Mouse (Mus musculus) forebrain, embryonic 12.5 days (tissue): Measurements from ENCODE around the gene Igsf3. TPM values are rescaled to one million over a fixed set of nuclear protein-coding genes. Genes with fewer than 3 reads are reported as not detected.
A peak's percentile ranks its signal among the peaks of the same experiment; 100 is the strongest.

Experiments used
- ATAC-seq: fragments of 200-750 bp; cut with Nextera tagmentation; 2 replicates; pipeline ENCODE4 v1.8.0; 2017; ENCODE audit warnings: moderate TSS enrichment; ENCODE audit not compliant: low FRiP score
- H3K27ac ChIP-seq: fragments of 300-500 bp; sonication (generic); 2 replicates; pipeline ENCODE4 v1.5.1; 2016; ENCODE audit warnings: mild to moderate bottlenecking
- H3K27me3 ChIP-seq: fragments of 300-500 bp; sonication (generic); 2 replicates; pipeline ENCODE4 v1.6.1; 2016; ENCODE audit warnings: mild to moderate bottlenecking
- H3K36me3 ChIP-seq: fragments of 300-500 bp; sonication (generic); replicated peaks from 2 replicates; pipeline ENCODE4 v1.6.1; 2016; ENCODE audit warnings: mild to moderate bottlenecking
- H3K4me1 ChIP-seq: fragments of 300-500 bp; sonication (generic); 2 replicates; pipeline ENCODE4 v1.6.1; 2016
- H3K4me2 ChIP-seq: fragments of 300-500 bp; sonication (generic); 2 replicates; pipeline ENCODE4 v1.6.1; 2016; ENCODE audit warnings: mild to moderate bottlenecking, moderate library complexity
- H3K4me3 ChIP-seq: fragments of 300-500 bp; sonication (generic); replicated peaks from 2 replicates; pipeline ENCODE4 v1.5.1; 2016; ENCODE audit warnings: mild to moderate bottlenecking
- H3K9ac ChIP-seq: fragments of 300-500 bp; sonication (generic); 2 replicates; pipeline ENCODE4 v1.6.1; 2016; ENCODE audit warnings: mild to moderate bottlenecking
- H3K9me3 ChIP-seq: fragments of 300-500 bp; sonication (generic); 2 replicates; pipeline ENCODE4 v1.6.1; 2016
- WGBS: fragments of 180-500 bp; shearing (Covaris S2); methylation state at CpG from one replicate; pipeline ENCODE4 v1.1.7; 2016; 5-methylcytosine and 5-hydroxymethylcytosine counted together
- polyA plus RNA-seq: library from polyadenylated mRNA; unstranded; fragments of >200 nt; fragmentation: Nextera tagmentation; extraction: Ambion mirVana; gene quantifications from 2 replicates; pipeline ENCODE4 v1.2.1, GENCODE M21; 2016

Igsf3 gene
- 27.8 and 29.0 TPM in 2 replicates for polyA plus RNA-seq

DNA sequence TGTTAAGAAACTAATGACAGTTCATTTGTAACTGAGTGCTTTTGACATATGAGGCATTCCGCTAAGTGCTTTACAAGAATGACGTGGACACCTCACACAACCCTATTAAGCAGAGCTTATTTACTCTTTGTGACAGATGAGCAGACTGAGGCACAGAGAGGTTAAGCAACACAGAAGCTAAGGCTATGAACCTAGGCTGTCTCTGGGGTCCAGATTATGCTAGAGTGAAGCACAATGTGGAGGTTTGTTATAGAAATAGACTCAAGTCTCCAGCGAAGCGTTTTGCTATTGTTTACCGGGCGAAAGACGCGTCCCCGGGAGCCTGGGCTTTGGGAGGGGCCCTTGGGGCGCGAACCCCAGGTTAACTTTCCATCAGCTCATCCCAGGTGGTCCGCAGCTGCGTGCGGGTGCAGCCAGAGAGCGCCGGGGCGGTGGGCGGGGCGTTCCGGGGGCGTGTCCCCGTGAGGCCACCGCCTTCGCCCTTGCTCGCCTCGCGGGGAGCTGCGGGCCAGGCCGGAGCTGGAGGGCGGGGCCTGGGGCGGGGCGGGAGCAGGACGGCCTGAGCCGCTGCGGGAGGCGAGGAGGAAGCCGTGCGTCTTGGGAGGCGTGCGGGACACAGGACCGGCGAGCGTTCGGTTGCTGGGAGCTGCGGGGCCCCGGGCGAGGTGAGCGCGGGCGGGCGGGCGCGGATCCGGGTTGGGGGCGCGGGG is at the start of gene Igsf3:
Igsf3 (plus strand) TSS at position 546 of the 710 bp plus-strand sequence.
- H3K36me3 ChIP-seq, result no peaks in the 10 kb centered on the region
- peaks cover 41% of the 10 kb centered on the region for H3K4me1 ChIP-seq
- peak within 1 kb of the TSS; percentile 60 for H3K4me3 ChIP-seq
- peak within 1 kb of the TSS; percentile 56 for H3K27ac ChIP-seq
- peak; percentile 89 for ATAC-seq
- H3K4me2 ChIP-seq, result peak within 1 kb of the TSS; percentile 97
- H3K9me3 ChIP-seq, result no peaks in the 10 kb centered on the region
- H3K9ac ChIP-seq, result peak within 1 kb of the TSS; percentile 69
- 3% methylated on average over 51 of the region's 56 CpGs for WGBS
- peaks cover 25% of the 10 kb centered on the region for H3K27me3 ChIP-seq

DNA sequence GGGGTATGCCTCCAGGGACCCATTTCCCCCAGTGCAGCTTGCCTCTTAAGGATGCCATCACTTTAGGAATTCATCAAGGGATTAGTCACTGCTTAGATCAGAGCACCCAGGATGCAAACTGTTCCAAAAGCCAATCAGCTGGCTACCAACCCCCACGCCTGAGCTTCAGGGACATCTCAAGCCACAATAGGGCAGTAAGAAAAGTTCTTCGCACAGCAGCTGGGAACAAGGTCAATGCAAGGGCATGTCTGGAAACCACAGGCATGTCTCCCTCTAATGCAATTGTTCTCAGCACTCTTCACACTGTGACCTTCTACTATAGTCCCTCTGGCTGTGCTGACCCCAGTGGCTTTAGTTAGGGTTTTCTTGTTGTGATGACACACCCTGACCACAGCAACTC is 49.6 kb upstream of the Igsf3 start:
- Histone ChIP-seq H3K27ac (no peak overlapping the region), H3K9me3 (no peaks in the 10 kb centered on the region), H3K36me3 (no peaks in the 10 kb centered on the region), H3K4me2 (no peak overlapping the region), H3K4me3 (no peak overlapping the region), H3K4me1 (no peaks in the 10 kb centered on the region), H3K9ac (no peak overlapping the region), H3K27me3 (no peaks in the 10 kb centered on the region)
- 69% methylated on average over 2 of the region's 2 CpGs for WGBS
- no peak for ATAC-seq

- Histone ChIP-seq H3K9me3 (no peaks in the 10 kb centered on the region), H3K4me1 (no peaks in the 10 kb centered on the region), H3K4me2 (no peak overlapping the region), H3K27me3 (no peaks in the 10 kb centered on the region), H3K9ac (no peak overlapping the region), H3K36me3 (no peaks in the 10 kb centered on the region), H3K4me3 (no peak overlapping the region), H3K27ac (no peak overlapping the region)
- no peak for ATAC-seq
- 89% methylated on average over 7 of the region's 7 CpGs for WGBS
Measured at GRCm38 (mm10) chr3:101328617-101329016, 48.3 kb upstream of the Igsf3 start.

- Histone ChIP-seq H3K4me3 (no peak overlapping the region), H3K9me3 (peaks cover 3% of the 10 kb centered on the region; the same call in 1 of the 2 replicates), H3K4me1 (0 out of 2 replicates have a peak, but pooled peaks cover 5% of the 10 kb centered on the region), H3K36me3 (no peaks in the 10 kb centered on the region), H3K4me2 (no peak overlapping the region), H3K27me3 (0 out of 2 replicates have a peak, but pooled peaks cover 7% of the 10 kb centered on the region), H3K9ac (no peak overlapping the region), H3K27ac (no peak overlapping the region)
- WGBS, result 84% methylated on average over 9 of the region's 9 CpGs
- ATAC-seq, result 0 out of 2 replicates have a peak, but pooled peaks have one; percentile 11
Measured at GRCm38 (mm10) chr3:101343199-101343924, 33.5 kb upstream of the Igsf3 start.

DNA sequence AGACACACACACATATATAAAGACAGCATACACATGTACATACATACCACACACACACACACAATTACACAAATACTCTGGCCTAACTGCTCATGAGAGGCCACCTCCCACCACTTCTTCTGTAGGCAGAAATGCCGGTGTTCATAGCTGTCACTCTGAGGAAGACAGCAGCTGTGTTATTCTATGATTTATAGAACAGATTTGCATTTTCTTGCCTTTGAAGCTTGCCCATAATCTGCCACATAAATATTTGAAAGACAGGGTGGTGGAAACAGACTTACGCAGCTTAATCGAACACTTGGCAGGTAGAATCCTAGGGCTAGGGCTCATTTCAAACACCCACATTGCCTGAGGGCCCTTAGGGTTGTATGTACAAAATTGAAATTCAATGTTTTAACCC is 32.6 kb upstream of the Igsf3 start:
- 0 out of 2 replicates have a peak, but pooled peaks cover 12% of the 10 kb centered on the region for H3K4me1 ChIP-seq
- 0 out of 2 replicates have a peak overlapping the region, but pooled peaks have one; percentile 1 for H3K27ac ChIP-seq
- 87% methylated on average over 3 of the region's 3 CpGs for WGBS
- H3K36me3 ChIP-seq, result no peaks in the 10 kb centered on the region
- no peak overlapping the region for H3K4me2 ChIP-seq
- H3K27me3 ChIP-seq, result 0 out of 2 replicates have a peak, but pooled peaks cover 7% of the 10 kb centered on the region
- no peak overlapping the region for H3K9ac ChIP-seq
- H3K4me3 ChIP-seq, result no peak overlapping the region
- peaks cover 3% of the 10 kb centered on the region; the same call in 1 of the 2 replicates for H3K9me3 ChIP-seq
- ATAC-seq, result no peak

GRCm38 (mm10) chr3:101345299-101345698 is 31.6 kb upstream of the Igsf3 start:
- Histone ChIP-seq H3K27ac (no peak overlapping the region), H3K4me3 (no peak overlapping the region), H3K4me1 (peaks cover 20% of the 10 kb centered on the region), H3K9me3 (peaks cover 3% of the 10 kb centered on the region; the same call in 1 of the 2 replicates), H3K36me3 (no peaks in the 10 kb centered on the region), H3K27me3 (0 out of 2 replicates have a peak, but pooled peaks cover 7% of the 10 kb centered on the region), H3K9ac (no peak overlapping the region), H3K4me2 (no peak overlapping the region)
- ATAC-seq, result no peak
- 71% methylated on average over 6 of the region's 6 CpGs for WGBS

GRCm38 (mm10) chr3:101346806-101347205 is 30.1 kb upstream of the Igsf3 start:
- H3K4me3 ChIP-seq, result no peak overlapping the region

DNA sequence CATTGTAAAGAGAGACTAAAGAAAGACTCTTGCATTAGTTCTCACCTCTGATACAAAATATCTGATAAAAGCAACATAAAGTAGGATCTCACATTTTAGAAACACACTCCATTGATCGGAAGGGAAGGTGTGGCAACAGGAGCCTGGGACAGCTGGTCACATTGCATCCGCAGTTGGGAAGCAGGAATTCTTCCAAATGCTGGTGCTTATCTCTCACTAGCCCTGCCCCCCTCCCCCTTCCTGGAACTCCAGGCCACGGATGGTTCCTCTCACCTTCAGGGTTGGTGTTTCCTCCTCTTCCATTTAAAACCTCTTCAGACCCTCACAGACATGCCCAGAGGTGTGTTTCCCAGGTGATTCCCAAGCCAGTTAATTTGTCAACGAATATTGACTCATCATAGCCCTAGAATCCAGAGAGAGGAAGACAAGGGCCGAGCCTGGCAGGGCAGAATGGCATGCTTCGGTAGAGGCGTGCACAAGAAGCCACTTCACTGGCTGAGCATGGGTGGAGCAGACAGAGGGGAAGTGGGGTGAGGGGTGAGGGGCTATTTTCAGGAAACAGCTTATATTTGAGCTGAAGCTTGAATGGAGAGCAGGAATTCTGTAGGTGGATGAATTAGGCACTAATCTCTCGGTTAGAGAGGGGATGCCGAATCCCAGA is 28.3 kb upstream of the Igsf3 start:
- H3K4me1 ChIP-seq, result peaks cover 22% of the 10 kb centered on the region
- no peaks in the 10 kb centered on the region for H3K36me3 ChIP-seq
- no peak overlapping the region for H3K27ac ChIP-seq
- H3K9me3 ChIP-seq, result no peaks in the 10 kb centered on the region
- H3K4me3 ChIP-seq, result no peak overlapping the region
- no peak overlapping the region for H3K4me2 ChIP-seq
- no peak overlapping the region for H3K9ac ChIP-seq
- ATAC-seq, result no peak
- WGBS, result 66% methylated on average over 9 of the region's 9 CpGs
- H3K27me3 ChIP-seq, result 0 out of 2 replicates have a peak, but pooled peaks cover 7% of the 10 kb centered on the region

More at GRCm38 (mm10) chr3:101346806-101347205, 30.1 kb upstream of the Igsf3 start:
- no peak overlapping the region for H3K27ac ChIP-seq
- peaks cover 24% of the 10 kb centered on the region for H3K4me1 ChIP-seq
- H3K9me3 ChIP-seq, result peaks cover 3% of the 10 kb centered on the region; the same call in 1 of the 2 replicates
- H3K9ac ChIP-seq, result no peak overlapping the region
- H3K27me3 ChIP-seq, result 0 out of 2 replicates have a peak, but pooled peaks cover 7% of the 10 kb centered on the region
- no peaks in the 10 kb centered on the region for H3K36me3 ChIP-seq
- no peak for ATAC-seq
- H3K4me2 ChIP-seq, result no peak overlapping the region
- WGBS, result 77% methylated on average over 1 of the region's 1 CpGs

DNA sequence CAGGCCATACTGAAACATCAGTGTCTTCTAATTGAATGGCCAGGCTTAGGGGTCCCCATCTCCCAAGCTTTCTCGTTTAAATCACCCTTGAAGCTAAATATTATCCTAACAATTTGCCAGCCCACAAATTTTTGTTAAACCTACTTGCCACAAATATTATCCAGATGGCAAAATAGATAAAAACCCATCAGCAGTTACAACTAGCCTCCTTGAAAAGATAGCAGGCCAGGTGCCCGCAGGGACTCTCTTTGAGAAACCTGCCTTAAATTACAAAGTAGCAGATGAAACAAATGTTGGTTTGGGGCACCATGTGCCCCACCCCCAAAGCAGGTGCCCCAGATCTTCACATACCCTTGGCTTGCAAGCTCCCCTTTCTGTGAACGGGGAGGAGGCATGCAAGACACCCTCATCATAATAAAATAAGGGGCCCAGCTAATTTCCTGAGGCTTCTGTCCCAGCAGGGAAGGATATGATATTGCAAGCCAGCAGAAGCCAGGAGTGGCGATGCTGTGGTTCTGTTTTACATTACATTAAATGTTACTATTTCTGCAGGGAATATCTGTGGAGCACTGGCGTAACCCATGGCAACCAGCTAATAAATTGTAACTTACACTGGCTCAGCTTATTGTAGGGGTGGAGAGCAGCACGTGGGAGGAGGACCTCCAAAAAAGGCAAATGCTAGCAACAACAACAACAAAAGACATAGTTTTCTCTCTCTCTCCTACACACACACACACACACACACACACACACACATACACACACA is 27.2 kb upstream of the Igsf3 start:
- Histone ChIP-seq H3K4me2 (no peak overlapping the region), H3K27me3 (0 out of 2 replicates have a peak, but pooled peaks cover 7% of the 10 kb centered on the region), H3K27ac (no peak overlapping the region), H3K9ac (no peak overlapping the region), H3K4me3 (no peak overlapping the region), H3K36me3 (no peaks in the 10 kb centered on the region), H3K4me1 (peaks cover 19% of the 10 kb centered on the region), H3K9me3 (no peaks in the 10 kb centered on the region)
- WGBS, result 55% methylated on average over 6 of the region's 6 CpGs
- peak; percentile 68 for ATAC-seq

GRCm38 (mm10) chr3:101350406-101350805 is 26.5 kb upstream of the Igsf3 start:
- 0 out of 2 replicates have a peak, but pooled peaks cover 7% of the 10 kb centered on the region for H3K27me3 ChIP-seq
- WGBS, result 48% methylated on average over 4 of the region's 4 CpGs

GRCm38 (mm10) chr3:101354490-101354889 is 22.4 kb upstream of the Igsf3 start:
- H3K4me2 ChIP-seq, result no peak overlapping the region
- no peak overlapping the region for H3K4me3 ChIP-seq
- H3K36me3 ChIP-seq, result no peaks in the 10 kb centered on the region
- ATAC-seq, result no peak
- H3K9ac ChIP-seq, result no peak overlapping the region
- H3K9me3 ChIP-seq, result no peaks in the 10 kb centered on the region
- peaks cover 13% of the 10 kb centered on the region for H3K4me1 ChIP-seq
- H3K27ac ChIP-seq, result no peak overlapping the region
- H3K27me3 ChIP-seq, result no peaks in the 10 kb centered on the region

More at GRCm38 (mm10) chr3:101350406-101350805, 26.5 kb upstream of the Igsf3 start:
- ATAC-seq, result no peak
- H3K4me1 ChIP-seq, result peaks cover 19% of the 10 kb centered on the region
- no peaks in the 10 kb centered on the region for H3K9me3 ChIP-seq
- no peaks in the 10 kb centered on the region for H3K36me3 ChIP-seq
- H3K9ac ChIP-seq, result no peak overlapping the region
- no peak overlapping the region for H3K4me2 ChIP-seq
- H3K27ac ChIP-seq, result no peak overlapping the region
- H3K4me3 ChIP-seq, result no peak overlapping the region
